Mouse (Mus musculus): ENCODE data around the gene Wipf1.

Gene Wipf1

GRCm38 (mm10) chr2:73540450-73541162 lies 11.1 kb upstream of the Wipf1 start:
- DNase-seq = no peak

- no peak for DNase-seq
These were observed 10.2 kb upstream of the Wipf1 start for GRCm38 (mm10) chr2:73539697-73540096.

DNA sequence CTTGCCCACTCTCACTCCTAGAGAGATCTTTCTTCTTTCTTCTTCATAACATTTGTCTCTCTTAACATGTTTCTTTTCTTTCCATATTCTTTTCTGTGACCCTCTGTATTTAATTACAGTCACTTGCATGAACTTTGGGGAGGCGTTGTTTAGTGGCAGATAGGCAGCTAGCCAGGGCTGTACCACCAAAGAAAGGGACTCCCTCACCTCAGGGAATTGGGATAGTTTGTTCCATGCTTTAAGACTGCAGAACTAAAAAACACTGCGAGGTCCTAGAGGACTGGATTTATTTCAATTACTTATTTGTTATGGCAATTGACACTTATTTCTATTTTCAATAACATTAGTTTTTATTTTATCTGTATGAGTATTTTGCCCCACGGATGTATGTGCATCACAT lies 9.6 kb upstream of the Wipf1 start:
- no peak for DNase-seq

GRCm38 (mm10) chr2:73538590-73538989 lies 9.1 kb upstream of the Wipf1 start:
- no peak for DNase-seq

DNA sequence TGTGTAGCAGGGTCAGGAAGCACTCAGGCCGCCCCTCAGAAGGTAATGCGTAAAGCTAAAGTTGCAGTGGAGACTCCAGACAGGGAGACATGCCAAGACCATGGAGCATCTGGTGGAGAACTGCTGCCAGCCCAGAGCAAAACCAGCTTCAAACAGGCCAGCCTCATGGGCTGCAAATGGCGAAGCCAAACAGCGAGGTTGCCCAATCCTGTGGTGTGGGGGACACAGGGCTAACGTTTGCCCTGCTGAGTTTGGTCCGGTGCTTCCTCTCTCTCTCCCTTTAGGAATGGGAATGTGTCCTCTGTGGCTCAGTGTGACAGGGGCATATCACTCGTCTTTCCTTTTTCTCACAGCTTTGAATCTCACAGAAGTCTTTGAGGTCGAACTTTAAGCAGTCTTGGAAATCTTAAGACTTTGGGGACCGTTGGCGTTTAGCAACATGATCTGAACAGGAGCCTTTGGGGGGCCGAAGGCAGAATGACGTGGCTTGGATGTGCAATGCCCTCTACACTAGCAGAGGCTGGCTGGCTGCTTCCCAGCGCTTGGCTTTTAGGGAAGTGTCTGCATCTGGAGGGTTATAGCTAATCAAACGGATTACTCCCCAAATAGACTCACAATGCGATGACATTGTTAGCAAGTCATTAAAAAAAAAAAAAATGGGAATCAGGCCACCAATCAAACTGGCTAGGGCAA lies 6.7 kb upstream of the Wipf1 start:
- DNase-seq = no peak

GRCm38 (mm10) chr2:73534720-73535119 lies 5.2 kb upstream of the Wipf1 start:
- no peak for DNase-seq

- no peak for DNase-seq
These were observed 953 bp upstream of the Wipf1 start for GRCm38 (mm10) chr2:73530487-73530886.

GRCm38 (mm10) chr2:73528516-73529355 lies 798 bp downstream of the Wipf1 start:
- DNase-seq = no peak

- no peak for DNase-seq
These were observed 1.6 kb downstream of the Wipf1 start for GRCm38 (mm10) chr2:73527956-73528355.

- no peak for DNase-seq
These were observed 2.8 kb downstream of the Wipf1 start for GRCm38 (mm10) chr2:73526691-73527090.

GRCm38 (mm10) chr2:73522891-73523290 lies 6.6 kb downstream of the Wipf1 start:
- DNase-seq = no peak

DNA sequence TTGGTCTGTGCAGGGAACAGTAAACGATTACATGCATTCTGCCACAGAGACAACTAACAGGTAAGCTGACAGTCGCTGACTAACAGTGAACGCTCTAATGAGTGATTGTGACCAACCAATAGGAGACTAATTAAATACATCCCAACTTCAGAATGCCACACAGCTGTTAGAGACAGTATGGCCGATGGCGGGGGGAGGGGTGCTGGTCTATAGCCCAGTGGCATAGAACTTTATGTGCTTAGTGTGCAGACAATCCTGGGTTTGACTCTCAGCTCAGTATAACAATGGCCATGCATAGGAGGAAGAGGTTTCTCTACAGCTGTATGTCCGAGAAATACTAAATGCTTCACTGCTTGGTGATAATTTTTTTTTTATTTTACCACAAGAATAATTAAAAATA lies 7.2 kb downstream of the Wipf1 start:
- no peak for DNase-seq

GRCm38 (mm10) chr2:73521737-73522136 lies 7.8 kb downstream of the Wipf1 start:
- no peak for DNase-seq

GRCm38 (mm10) chr2:73518966-73519365 lies 10.6 kb downstream of the Wipf1 start:
- no peak for DNase-seq

GRCm38 (mm10) chr2:73518311-73518710 lies 11.2 kb downstream of the Wipf1 start:
- DNase-seq = no peak

GRCm38 (mm10) chr2:73514178-73514577 lies 15.4 kb downstream of the Wipf1 start:
- DNase-seq = no peak

GRCm38 (mm10) chr2:73513204-73513749 lies 16.3 kb downstream of the Wipf1 start:
- no peak for DNase-seq

- DNase-seq = no peak
These were observed 17.5 kb downstream of the Wipf1 start for GRCm38 (mm10) chr2:73512044-73512443.

- no peak for DNase-seq
These were observed 18.7 kb downstream of the Wipf1 start for GRCm38 (mm10) chr2:73510731-73511360.

DNA sequence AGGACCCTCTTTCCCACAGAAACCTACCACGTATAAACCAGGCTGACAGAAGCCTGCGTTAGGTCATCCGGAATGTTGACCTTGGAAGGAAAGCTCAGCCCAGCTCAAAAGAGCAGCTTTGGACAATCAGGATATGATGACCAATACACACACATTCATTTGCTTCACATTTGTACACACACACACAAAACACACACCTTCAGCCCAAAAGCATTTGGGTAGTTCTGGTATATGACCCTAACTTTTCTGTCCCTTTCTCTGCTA lies 19.6 kb downstream of the Wipf1 start:
- DNase-seq = no peak

GRCm38 (mm10) chr2:73509248-73510024 lies 20.1 kb downstream of the Wipf1 start:
- DNase-seq = no peak

DNA sequence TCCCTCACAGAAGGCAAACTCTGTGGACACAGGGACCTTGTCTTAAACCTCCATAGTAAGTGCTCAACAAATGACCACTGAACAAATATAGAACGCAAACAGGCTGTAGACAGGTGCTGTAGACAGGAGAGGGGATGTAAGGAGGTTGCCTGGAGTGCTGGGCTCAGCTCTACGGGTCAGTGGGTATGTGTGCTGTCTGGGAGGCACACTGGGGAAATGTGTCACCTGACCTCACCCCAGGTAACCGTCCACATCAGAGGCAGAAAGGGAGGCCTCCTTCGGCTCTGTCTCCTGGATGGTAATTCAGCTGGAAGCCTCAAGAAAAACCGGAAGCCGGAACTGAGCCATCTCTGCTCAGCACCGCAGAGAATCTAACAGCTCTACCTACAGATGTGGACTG lies 21.6 kb downstream of the Wipf1 start:
- no peak for DNase-seq
